Mouse (Mus musculus) kidney, embryonic 16.5 days (tissue): Measurements from ENCODE around the gene Gm17087. TPM values are rescaled to one million over a fixed set of nuclear protein-coding genes. Genes with fewer than 3 reads are reported as not detected.

ENCODE experiments used
- ATAC-seq: fragments of 200-750 bp; cut with Nextera tagmentation; 2 replicates; pipeline ENCODE4 v1.8.0; 2017; ENCODE audit warnings: moderate TSS enrichment; ENCODE audit not compliant: low FRiP score, low TSS enrichment
- H3K27ac ChIP-seq: fragments of 300-500 bp; sonication (generic); 2 replicates; pipeline ENCODE4 v1.5.1; 2014; ENCODE audit warnings: low read length
- H3K27me3 ChIP-seq: fragments of 300-500 bp; sonication (generic); 2 replicates; pipeline ENCODE4 v1.6.1; 2014; ENCODE audit warnings: low read length, control low read depth, mixed read lengths; ENCODE audit not compliant: insufficient read depth
- H3K36me3 ChIP-seq: fragments of 300-500 bp; sonication (generic); 2 replicates; pipeline ENCODE4 v1.6.1; 2014; ENCODE audit warnings: low read length, control low read depth, mixed read lengths; ENCODE audit not compliant: insufficient read depth
- H3K4me1 ChIP-seq: fragments of 300-500 bp; sonication (generic); 2 replicates; pipeline ENCODE4 v1.6.1; 2014; ENCODE audit warnings: low read length, control low read depth, mixed read lengths; ENCODE audit not compliant: insufficient read depth
- H3K4me2 ChIP-seq: fragments of 300-500 bp; sonication (generic); replicated peaks from 2 replicates; pipeline ENCODE4 v1.6.1; 2014; ENCODE audit warnings: low read depth, low read length
- H3K4me3 ChIP-seq: fragments of 300-500 bp; sonication (generic); 2 replicates; pipeline ENCODE4 v1.5.1; 2014; ENCODE audit warnings: mild to moderate bottlenecking, low read length
- H3K9ac ChIP-seq: fragments of 300-500 bp; sonication (generic); replicated peaks from 2 replicates; pipeline ENCODE4 v1.6.1; 2014; ENCODE audit warnings: low read length
- H3K9me3 ChIP-seq: fragments of 300-500 bp; sonication (generic); 2 replicates; pipeline ENCODE4 v1.6.1; 2016; ENCODE audit warnings: low read length, control low read depth
- WGBS: fragments of 180-500 bp; shearing (Covaris S2); extraction: QIAGEN DNeasy Blood & Tissue Kit; methylation state at CpG from one replicate; pipeline ENCODE4 v1.1.7; 2014; 5-methylcytosine and 5-hydroxymethylcytosine counted together
- polyA plus RNA-seq: library from polyadenylated mRNA; unstranded; fragments of >200 nt; fragmentation: Nextera tagmentation; extraction: Ambion mirVana; gene quantifications from 2 replicates; pipeline ENCODE4 v1.2.1, GENCODE M21; 2015

Gene Gm17087
- polyA plus RNA-seq, 1 experiment from 2014 or later: not detected

DNA sequence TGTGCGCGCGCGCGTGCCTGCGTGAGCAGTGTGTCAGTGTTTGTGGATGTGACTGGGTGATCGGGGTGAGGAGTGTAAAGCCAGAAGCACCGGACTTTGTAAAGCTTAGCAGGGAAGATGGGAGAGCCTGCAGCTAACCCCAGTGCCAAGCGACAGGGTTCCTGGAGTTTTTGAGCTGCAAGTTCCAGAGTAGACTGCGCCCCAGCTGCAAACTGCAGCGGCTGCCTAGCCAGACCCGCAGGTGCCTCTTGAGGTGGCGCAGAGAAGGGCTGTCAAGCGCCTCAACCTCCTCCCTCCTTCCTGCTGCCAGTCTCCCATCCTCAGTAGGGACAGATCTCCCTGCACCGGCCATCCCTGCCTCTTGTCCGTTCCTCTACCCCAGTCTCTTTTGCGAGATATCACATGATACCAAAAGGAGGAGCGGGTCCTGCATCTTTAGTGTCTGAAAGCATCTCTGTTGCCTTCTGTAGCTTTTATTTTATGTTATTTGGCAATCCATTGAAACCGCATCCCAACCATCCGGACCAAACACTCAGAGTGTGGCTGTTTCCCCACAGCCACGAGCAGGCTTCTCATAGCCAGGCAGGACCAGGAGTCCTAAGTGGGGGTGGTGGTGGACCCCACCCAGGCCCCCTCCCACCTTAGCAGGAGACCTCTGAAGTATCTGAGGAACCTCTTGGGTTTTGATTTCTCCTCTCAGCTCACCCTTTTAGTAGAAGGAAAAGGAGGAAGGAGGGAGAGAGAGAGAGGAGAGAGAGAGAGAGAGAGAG is 40.6 kb downstream of the Gm17087 start:
- no peak for ATAC-seq
- no peaks in the 10 kb centered on the region for H3K9me3 ChIP-seq
- 3% methylated on average over 21 of the region's 21 CpGs for WGBS
- no peak overlapping the region for H3K27ac ChIP-seq
- no peaks in the 10 kb centered on the region for H3K36me3 ChIP-seq
- H3K4me2 ChIP-seq: peak overlapping the region; percentile 99
- peaks cover 34% of the 10 kb centered on the region for H3K27me3 ChIP-seq
- peak overlapping the region; percentile 55 for H3K4me3 ChIP-seq
- H3K4me1 ChIP-seq: peaks cover 21% of the 10 kb centered on the region
- 0 out of 2 replicates have a peak overlapping the region, but pooled peaks have one; percentile 24 for H3K9ac ChIP-seq

DNA sequence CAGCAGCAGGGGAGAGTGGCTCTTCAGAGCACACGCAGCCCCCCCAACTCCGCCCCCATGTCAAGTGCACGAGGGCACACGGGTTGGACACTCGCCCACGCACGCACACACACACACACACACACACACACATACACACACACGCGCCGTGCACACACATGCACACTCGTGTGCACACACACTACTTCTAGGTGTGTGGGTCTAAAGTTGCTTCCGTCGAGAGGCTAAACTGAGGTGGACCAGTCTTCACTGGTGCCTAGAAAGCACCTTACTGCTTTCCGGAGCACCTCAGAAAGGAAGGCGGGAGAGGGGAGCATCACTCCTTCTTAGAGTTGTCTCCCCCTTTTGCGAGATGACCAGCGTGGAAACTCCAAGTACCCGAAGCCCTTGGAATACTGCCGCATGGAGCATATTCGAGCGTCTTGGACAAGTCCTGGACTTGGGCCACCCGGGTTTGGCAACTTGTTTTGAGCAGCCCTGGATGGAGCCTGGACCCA is 41.5 kb downstream of the Gm17087 start, which contains the start of gene Pde10a:
Pde10a (plus strand) TSS at position 148 of the 497 bp plus-strand sequence.
- H3K9ac ChIP-seq: peak within 1 kb of the TSS; percentile 63
- no peak within 1 kb of the TSS for H3K27ac ChIP-seq
- peak within 1 kb of the TSS; percentile 99 for H3K4me2 ChIP-seq
- 1% methylated on average over 22 of the region's 22 CpGs for WGBS
- no peaks in the 10 kb centered on the region for H3K9me3 ChIP-seq
- H3K4me1 ChIP-seq: peaks cover 21% of the 10 kb centered on the region
- peak; percentile 36; the same call in 1 of the 2 replicates for ATAC-seq
- peaks cover 34% of the 10 kb centered on the region for H3K27me3 ChIP-seq
- peak within 1 kb of the TSS; percentile 55 for H3K4me3 ChIP-seq
- H3K36me3 ChIP-seq: no peaks in the 10 kb centered on the region

DNA sequence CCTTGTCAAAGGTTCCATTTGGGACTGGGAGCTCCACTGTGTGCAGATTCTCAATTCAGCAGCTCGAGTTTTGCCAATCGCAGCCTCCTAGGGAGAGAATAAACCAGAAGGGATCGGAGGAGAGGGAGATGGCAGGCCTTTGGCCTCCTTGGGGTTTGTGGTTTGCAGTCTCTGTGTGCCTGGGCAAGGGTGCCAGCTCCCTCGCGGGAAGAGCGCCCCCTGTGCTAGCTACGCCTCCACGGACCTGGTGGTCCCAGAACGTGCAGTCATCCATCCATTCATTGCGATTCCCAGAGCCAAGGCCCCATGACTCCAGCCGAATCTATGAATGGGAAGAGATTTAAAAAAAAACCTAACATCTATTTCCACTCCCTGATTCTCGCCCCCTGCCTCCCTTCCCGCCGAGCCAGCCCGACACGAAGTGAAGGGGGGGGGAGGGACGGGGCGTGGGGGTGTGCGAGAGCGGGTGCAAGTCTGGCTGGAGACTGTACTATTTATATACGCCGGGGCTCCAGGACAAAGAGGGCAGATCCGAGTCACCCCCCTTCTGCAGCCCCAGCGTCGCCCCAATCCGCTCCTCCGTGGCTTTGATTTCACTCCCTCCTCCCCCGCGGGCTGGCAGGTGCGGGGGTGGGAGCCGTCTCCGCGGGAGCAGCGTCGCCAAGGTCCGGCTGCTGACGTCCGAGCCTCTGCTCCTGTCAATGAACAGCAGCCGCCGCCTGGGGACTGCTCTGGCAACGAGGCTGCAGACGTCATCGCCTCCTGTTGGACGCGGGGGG is 42.2 kb downstream of the Gm17087 start:
- WGBS: under 1% methylated on average over 34 of the region's 45 CpGs
- H3K4me1 ChIP-seq: peaks cover 21% of the 10 kb centered on the region
- no peaks in the 10 kb centered on the region for H3K36me3 ChIP-seq
- H3K4me2 ChIP-seq: peak overlapping the region; percentile 99
- H3K27me3 ChIP-seq: peaks cover 34% of the 10 kb centered on the region
- ATAC-seq: peak; percentile 91
- H3K9me3 ChIP-seq: no peaks in the 10 kb centered on the region
- H3K4me3 ChIP-seq: peak overlapping the region; percentile 55
- H3K9ac ChIP-seq: peak overlapping the region; percentile 63
- no peak overlapping the region for H3K27ac ChIP-seq

DNA sequence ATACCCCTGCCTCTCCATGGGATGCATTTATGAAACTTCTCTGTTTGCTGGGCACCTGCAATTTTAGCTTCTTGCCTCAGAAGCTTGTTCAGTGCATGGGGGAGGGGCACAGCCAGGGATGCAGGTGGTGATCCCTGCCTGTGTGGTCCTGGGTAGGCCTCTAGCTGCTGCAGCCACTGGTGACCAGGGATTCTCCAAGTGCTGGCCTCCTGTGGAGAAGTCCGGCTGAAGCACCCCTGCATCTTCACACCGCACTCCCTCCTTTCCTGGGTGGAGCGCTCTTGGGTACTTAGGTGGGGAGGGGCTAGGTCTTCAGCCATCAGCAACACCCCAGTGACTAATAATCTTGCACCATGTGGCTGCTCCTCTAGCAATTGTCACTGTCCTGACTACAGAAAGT is 42.8 kb downstream of the Gm17087 start:
- H3K27ac ChIP-seq: no peak overlapping the region
- H3K4me3 ChIP-seq: peak overlapping the region; percentile 55
- no peaks in the 10 kb centered on the region for H3K9me3 ChIP-seq
- no peaks in the 10 kb centered on the region for H3K36me3 ChIP-seq
- peaks cover 21% of the 10 kb centered on the region for H3K4me1 ChIP-seq
- peaks cover 34% of the 10 kb centered on the region for H3K27me3 ChIP-seq
- H3K9ac ChIP-seq: peak overlapping the region; percentile 63
- WGBS: 22% methylated on average over 3 of the region's 3 CpGs
- H3K4me2 ChIP-seq: peak overlapping the region; percentile 99
- peak; percentile 9; the same call in 1 of the 2 replicates for ATAC-seq

DNA sequence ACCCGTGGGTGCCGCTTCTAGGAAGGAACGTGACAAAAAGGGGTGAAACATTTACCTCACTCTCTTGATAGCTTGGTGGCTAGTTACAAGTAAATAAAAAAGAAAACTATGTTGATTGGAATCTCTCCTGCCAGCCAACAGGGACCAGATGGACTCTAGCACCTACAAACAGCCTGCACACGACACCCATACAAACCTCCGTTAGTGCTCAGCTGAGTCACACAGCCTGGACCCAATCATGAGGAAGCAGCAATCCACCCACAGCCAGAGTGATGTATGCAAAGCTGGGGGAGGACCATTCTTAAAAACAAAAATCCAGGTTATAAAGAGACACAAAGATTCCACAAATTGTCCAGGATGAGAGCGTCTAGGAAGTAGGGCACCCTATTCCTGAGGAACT is 50.7 kb downstream of the Gm17087 start:
- Histone ChIP-seq H3K27me3 (no peaks in the 10 kb centered on the region; the same call in 1 of the 2 replicates), H3K9ac (no peak overlapping the region), H3K4me3 (no peak overlapping the region), H3K9me3 (no peaks in the 10 kb centered on the region), H3K4me1 (no peaks in the 10 kb centered on the region), H3K4me2 (no peak overlapping the region), H3K36me3 (no peaks in the 10 kb centered on the region), H3K27ac (no peak overlapping the region)
- ATAC-seq: no peak
- WGBS: 70% methylated on average over 6 of the region's 6 CpGs

Other genes starting within 250 kb of the Gm17087 start
- 0.19 and 0.33 TPM in 2 replicates for gene Prr18, start 229.5 kb downstream of the Gm17087 start, polyA plus RNA-seq
- 0.62 and 0.63 TPM in 2 replicates for gene T2, start 211.0 kb downstream of the Gm17087 start, polyA plus RNA-seq
- 0.10 and 0.24 TPM in 2 replicates for gene T, start 132.5 kb downstream of the Gm17087 start, polyA plus RNA-seq
- 1.3 and 1.8 TPM in 2 replicates for gene Pde10a, start 41.6 kb downstream of the Gm17087 start, polyA plus RNA-seq